Mouse (Mus musculus): ENCODE measurements around the gene C8g. TPM values are rescaled to one million over a fixed set of nuclear protein-coding genes. Genes with fewer than 3 reads are reported as not detected.

The C8g gene
- polyA plus RNA-seq, 3 experiments from 2014 or later, result 2.1 to 5.1 (median 3.4) TPM

DNA sequence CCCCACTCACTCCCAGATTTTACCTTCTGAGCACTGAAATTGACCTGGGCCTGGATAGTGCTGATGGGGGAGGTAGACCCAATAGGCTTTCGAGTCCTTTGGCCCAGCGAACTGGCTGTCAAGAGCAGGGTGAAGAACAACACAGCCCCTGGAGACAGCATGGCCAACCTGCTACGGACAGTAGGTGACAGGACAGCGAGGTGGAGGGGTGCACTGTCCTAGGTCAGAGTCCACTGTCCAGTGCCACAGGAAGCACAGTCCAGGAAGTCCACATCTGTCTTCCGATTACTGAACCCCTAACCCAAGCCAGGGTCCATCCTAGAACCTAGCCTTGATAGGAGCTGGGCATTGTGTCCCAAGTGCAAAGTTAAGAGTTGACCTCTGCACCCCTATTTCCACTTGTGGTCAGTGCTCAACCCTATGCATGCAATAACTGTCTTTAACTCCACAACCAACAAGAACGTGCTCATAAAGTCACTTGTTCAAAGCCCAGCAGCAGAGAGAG lies 1.4 kb downstream of the C8g start:
- no peak for ATAC-seq

DNA sequence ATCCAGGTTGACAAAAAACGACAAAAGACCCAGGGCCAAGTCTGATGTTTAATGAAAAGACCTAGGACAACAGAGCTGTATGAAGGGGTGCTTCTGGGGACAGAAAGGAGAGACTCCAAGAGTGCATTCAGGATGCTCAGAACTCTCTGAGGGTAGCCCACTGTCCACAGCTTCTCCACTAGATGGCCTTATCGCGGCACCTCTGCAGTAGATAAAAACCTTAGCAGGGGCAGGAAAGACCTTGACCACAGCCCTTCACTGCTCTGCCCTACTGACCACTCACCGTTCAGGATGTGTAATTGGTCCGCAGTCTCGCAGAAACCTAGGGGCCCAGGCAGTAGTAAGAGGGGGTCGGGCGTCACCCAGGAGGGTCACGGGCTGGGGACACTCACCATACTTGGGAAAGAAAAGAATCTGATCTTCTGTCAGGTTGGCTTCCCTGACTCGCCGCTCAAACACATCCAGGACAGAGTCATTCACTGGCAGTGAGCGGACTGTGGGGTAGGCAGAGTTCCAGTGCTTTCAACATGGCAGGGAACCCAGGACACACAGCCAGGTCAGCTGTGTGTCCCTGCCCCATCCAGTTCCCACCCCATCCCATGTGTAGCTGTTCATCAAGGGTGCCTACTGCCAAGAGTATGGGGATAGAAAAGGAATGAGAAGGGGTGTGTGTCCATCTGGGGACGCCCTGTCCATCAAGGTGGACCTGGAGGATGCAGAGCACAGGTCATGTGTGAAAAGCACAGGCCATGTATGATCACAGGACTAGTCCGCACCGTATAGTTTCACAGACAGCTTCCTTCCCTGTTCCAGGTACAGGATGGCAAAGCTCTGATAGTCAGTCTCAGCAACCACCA lies 2.7 kb downstream of the C8g start:
- no peak for ATAC-seq

DNA sequence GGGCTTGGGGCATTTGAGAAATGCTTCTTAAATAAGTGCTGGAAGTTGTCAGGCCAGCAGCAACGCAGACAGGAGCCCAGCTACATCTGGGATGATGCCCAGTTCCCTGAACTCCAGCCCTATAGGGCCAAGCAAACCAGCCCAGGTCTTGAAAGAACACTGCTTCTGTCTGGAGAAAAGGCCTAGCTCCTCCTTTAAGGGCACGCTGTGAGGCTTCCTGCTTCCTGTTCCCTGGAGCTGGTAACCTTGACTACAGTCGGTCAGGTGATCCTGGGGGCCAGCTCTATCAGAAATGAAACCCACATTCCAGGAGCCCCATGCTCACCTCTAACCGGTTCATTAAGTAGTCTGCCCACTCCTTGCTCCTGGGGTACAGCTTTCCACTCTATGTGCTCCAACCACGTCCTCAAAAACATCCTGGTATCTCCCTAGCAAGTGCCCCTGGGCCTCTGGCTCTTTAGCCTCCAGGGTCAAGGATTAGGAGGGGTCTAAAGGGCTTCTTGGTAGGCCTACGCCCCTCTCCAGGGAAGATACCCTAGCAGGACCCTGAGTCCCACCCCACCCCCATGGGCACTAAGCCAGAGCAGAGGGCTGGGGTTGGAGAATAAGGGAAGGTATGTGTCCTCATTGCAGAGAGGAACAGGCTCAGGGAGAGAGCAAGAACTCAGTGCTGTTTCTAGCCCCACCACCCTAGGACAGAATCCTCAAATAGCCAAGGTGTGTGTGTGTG lies 3.5 kb downstream of the C8g start:
- peak; percentile 25 for ATAC-seq

DNA sequence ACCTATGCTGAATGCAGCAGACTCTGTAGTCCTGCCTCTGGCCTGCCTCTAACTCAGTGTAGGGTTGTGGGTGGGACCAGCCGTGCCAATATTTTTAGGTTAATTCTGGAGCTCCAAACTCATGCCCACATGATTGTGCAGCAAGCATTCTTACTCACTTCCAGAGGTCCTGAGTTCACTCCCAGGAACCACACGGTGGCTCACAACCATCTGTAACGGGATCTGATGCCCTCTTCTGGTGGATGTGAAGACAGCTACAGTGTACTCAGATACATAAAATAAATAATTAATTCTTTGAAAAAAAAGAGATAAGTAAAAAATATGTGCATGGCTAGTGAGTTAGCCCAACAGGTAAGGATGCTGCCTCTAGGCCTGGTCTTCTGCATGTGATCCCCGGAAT lies 5.1 kb downstream of the C8g start:
- ATAC-seq, result no peak

DNA sequence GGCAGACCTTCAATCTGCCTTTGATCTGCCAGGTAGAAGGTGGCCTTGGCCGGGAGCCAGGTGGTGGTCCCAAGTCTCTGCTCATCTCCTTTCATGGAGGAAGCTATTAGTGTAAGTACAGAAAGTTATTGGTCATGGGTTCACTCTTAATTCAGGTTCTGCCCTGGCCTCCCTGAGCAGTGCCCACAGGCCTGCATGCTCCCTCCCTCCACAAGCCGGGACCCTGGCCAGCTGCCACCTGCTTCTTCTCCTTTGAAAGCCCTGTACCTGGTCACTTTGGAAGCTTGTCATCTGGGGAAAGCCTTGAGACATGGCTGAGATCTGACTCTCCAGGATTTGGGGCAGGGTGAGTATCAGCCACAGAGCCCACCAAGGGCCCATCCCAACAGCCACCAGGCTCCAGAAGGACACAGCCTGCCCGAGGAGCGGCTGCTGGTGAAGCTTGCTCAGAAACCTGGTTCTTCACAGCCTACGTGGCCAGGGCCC lies 8.0 kb downstream of the C8g start, which contains the start of gene Lcn12:
Gene Lcn12, minus strand, starts transcription at position 436 of the 486 bp plus-strand sequence.
- no peak for ATAC-seq

DNA sequence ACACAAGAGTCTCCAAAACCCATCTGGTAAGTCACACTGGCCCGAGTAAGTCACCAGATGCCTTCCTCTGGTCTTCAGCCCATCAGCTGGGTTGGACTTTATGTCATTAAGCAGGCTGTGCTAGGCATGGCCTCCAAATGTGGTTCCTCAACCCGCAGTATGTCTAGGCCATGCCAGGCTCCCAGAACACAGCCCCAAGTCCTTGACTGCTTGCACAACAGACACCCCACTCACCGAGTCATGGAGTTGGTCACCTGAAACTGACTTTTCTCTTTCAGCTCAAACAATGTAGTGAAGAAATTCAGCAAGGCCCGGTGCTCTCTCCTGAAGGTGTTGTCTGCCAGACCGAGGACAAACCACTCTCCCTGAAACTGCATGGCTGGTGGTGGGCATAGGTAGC lies 8.5 kb downstream of the C8g start:
- no peak for ATAC-seq

DNA sequence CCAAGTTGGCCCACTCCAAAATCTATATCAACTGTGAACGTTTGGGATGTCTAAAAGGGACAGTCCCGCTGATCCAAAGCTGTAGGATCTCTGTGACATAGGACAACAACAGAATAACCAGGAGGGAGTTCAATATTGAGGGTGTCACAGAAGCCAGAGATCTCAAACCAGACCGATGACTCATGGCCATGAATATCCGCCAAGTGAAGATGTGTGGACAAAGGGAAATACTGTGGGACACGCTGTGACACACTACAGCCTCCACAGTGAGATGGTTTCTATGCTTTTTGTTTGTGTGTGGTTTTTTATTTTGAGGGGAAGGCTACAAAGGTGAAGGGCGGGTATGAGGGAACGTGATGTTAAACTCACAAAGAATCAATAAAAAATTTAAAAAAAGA lies 12.8 kb downstream of the C8g start:
- ATAC-seq, result no peak

DNA sequence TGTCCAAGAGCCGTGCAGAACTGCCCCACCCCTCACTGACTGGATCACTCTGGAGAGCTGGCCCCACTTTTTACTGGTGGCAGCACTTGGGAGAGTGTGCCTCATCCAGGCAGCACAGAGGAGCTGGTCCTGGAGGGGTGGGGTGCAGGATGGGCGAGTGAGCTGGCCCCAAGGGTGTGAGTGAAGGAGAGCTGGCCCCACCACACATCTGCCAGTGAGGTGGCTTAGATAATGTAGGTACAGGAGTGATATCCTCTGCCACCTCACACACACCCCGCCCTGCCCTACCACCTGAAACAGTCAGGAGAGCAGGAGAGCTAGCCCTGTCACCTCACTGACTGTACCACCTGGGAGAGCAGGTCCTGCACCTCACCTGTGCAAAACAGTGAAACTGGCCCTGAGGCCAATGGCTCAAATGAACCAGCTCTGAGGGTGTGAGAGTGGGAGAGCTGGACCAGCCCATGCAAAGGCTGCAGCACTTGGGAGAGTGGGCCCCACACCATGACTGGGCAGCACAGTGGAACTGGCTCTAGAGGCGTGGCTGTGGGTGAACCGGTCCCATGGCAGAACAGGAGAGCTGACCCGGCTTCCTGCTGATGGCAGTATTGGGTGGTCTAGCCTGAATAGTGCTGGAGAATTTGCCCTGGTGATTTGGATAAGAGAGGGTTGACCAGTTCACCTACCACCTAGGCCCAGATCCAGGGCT lies 13.4 kb downstream of the C8g start:
- no peak for ATAC-seq

DNA sequence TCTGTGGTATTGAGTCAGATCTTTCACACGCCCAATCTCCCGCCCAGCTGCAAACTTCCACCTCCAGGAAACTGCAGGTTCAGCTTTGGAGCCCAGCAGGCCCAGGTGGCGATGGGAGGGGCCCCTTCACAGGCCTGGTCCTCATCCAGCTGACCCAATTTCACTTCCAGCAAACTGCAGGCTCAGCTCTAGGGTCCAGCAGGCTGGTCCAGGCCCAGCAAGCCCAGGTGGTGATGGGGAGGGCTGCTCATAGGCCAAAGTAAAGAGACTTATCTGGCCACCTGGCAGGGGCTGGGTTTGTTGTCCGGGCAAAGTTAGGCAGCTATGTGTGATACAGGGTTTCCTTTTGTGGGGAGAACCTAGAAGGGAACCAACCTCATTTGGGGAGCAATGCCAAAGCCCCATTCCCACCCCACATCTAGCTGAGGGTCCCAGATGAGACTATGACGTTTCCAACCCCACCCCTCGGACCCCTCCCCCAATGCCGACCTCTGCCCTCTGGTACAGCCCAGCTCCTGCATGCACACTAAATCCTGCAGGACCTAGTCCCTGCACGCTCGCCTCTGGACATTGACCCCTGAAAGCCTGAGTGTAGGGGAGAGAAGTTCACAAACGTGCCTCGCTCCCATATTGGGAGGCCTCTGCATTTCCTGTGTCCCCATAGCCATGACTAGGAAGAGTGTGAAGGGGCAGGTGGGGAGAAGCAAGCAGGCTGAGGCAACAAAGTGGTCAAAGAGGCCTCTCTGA lies 16.4 kb downstream of the C8g start:
- ATAC-seq, result no peak

DNA sequence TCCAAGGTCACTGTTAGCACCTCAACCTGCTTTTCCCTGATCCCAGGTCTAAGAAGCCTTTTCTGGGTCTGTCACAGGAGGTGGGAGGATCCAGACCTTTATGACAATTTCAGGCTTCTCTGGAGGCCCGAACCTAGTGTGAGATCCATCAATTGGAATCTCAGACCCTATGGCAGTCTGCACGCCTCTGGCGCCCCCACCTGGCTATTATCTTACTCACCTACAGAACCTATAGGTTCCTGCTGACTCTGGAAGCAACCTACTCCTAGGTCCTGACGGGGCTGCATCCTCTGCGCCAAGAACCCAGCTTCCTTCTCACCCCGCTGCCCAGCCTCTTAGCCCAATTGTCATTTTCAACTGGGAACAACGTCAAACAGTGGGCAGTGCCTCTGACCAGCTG lies 18.6 kb downstream of the C8g start:
- peak; percentile 90 for ATAC-seq

DNA sequence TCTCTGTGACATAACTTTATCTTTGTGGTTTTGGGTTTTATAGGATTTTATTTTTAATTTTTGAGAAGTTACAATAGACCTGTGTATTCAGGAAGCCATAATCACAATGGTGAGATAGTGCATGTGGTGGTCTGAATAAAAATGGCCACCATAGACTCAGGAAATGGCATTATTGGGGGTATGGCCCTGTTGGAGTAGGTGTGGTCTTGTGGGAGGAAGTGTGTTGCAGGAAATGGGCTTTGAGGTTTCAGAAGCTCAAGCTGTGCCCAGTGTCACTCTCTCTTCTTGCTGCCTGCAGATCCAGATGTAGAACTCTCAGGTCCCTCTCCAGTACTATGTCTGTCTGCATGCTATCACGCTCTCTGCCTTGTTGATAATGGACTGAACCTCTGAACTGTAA lies 21.0 kb downstream of the C8g start:
- ATAC-seq, result no peak

DNA sequence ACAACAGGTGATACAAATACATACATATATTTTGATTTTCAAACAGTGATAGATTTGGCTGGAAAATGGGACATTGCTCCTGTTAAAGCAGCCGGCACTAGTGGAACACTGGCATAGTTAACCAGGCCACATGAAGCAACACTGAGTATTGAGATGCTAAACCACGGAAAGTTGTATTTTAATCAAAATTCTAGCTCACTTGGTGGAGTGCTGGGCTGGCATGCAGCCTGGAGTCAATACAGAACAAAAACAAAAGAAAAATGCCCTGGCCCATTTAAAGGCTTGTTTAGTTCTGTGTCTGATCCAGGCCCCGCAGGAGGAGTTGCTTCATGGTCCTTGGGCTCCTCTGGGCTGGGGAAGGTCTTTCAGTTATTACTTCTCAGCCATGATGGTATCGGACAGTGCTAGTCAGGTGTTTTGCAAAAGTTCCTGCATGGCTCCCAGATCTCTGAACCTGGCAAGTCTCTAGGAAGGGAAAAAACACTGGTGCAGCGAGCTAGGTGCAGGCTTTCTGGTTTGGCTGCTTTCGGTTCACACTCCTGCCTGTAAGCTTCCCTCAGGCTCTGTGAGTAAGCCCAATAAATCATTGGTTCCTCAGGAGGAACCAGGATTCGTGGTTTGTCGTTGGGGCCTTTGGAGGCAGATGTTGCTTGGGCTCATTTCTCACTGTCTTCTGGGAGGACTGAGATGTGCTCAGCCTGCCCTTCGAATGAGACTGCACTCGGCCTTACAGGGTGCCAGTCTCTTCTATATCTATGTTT lies 21.8 kb downstream of the C8g start:
- ATAC-seq, result no peak

DNA sequence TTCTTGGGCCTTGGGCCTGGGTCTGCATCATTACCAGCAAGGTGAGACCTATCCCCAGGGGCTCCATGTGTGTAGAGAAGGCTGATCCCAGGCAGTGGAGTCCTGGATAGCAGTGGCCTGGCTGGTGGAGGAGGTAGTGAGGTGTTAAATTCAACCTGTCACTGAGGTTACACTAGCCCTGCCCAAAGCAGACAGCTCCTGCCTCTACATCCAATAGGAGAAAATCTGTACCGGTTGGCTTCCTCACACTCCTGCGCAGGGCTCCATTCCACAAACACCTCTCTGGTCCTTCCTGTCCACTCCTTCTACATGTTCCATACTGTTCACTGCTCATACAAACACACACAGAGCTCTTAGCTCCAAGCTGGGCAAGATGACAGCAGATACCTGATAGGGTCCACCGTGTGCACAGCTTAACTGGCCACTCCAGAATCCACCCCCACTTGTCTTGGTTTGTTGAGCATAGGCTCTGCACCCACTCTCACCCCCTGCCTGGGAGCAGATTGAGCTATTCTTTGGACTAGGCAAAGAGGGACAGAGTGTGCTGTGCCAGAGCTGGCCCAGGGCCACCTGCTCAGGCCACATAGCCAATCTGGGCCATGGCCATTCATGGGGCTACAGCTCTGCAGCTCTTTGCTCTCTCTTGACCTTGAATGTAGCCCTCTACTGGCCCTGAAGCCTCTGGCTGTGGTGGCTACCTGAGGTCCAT lies 23.4 kb downstream of the C8g start:
- no peak for ATAC-seq

DNA sequence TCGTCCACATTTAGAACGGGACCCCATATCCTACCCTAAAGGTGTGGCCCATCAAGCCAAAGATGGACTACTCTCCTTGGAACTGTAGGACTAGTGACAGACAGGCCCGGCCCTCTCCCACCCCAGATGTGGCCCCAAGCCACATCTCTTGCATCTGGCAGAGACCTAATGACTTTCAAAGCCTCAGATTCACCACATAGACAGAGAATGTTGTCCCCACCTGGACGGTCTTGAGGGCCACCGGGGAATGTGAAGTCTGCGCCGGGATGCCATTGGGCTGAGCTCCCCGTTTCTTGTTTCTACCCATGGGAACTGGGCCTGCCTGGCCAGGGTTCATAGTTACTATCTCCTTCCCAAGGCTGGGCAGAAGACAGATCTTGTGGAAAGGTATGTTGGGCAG lies 24.0 kb downstream of the C8g start:
- no peak for ATAC-seq

DNA sequence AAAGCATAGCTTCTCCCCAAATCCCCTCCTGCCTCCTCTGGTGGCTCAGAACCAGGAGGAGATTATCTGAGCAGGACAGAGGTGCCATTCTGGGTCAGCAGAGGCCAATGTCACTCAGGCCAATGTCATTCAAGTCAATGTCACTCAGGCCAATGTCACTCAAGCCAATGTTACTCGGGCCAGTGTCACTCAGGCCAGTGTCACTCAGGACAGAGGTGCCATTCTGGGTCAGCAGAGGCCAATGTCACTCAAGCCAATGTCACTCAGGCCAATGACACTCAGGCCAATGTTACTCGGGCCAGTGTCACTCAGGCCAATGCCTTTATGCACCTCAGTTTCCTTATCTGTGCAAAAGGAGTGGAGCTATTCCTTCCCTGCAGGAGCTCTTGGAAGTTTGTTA lies 29.0 kb downstream of the C8g start:
- no peak for ATAC-seq

DNA sequence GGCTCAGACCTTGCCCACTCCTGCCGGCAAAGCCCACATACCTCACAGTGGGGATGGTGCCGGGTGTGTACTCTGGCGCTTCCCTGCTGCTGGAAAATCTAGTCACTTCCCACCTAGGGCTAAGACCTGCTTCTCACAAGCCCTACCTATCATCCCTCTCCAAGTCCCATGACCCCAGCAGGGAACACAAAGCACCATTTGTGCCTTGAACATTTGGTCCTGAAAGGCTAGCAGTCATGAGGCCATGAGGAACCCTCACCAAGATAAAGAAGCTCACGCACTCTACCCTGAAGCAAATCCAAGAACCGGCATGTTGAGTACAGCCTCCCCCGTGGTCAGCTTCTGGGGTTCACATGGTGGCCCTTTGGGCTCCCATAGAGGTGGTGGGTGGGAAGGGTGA lies 31.6 kb downstream of the C8g start, which contains the start of gene Ptgds:
Gene Ptgds, minus strand, starts transcription at position 78 of the 400 bp plus-strand sequence.
- no peak for ATAC-seq

DNA sequence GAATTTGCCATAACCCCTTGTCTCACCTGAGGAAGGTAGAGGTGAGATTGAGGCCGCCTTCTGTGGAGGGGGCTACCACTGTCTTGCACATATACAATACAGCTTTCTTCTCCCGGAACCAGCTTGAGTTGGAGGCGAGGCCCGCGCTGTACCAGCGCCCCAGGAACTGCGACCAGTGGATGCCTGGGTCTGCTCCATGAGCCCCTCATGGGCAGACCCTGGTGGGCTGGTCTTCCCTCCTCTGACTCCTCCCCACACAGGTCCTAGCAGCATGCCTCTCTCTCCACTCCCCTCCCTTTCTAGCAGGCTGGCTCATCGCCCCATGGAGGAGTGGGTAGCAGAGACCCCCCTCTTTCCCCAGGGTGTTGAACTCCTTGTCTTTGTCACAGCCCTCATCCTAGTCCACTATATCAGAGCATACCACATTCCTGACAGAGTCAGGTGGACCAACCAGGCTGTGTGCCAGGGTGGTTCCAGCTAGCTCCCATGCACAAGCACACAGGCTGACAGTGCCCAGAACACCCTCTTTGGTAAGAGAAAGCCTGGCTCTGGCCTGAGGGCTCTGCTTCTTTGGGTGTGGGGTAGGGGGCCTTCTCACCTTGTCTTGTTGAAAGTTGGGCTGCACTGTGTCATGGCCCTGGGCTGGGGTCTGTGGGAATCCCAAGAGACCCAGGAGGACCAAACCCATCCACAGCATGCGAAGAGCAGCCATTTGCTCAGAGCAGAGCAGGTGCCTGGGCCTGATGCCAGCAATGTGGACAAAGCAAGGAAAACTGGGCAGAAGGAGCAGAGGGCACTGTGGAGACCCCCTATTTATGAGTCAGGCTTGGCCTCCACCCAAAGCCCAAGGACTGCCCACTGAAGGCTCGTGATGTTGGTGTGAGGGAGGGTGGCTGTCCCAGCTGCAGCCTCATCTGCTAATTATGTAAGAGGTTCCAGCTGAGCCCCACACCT lies 32.3 kb downstream of the C8g start:
- ATAC-seq, result no peak

DNA sequence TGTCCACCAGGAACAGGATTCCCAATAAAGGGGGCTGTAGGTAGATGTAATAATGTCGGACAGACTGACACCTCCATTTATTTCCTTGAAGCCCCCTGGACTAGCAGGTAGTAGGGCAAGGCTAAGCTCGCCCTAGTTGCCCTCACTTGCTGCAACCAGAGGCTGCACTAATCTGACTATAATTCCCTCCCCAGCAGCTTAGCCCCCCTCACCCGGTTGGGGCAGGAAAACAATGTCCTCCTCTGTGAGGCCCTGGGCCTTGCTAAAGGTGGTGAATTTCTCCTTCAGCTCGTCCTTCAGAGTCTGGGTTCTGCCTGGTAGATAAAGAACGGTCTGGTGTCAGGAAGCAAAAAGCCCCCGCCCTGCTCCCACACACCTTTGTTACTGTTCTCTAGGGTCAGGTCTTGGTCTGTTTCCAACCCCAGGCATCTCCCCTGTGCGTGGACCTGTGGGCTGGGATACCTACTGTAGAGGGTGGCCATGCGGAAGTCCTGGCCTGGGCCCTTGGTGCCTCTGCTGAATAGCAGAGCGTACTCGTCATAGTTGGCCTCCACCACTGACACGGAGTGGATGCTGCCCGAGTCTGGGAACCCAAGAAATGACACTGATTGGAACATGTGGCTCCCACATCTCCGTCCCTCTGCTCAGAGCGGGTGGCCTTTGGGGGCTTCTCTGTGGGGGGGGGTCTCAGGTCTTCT lies 33.8 kb downstream of the C8g start:
- no peak for ATAC-seq
